15 mouse cellular contexts compared by ENCODE assay signal in genomic region chr8:10307770-10308476, GRCm38 (mm10).
DNase-seq lines count a peak whose midpoint lies in the region; ATAC-seq lines count a peak whose summit lies in the region.
"Had no signal": no experiment of that assay in that cellular context is flagged by ENCODE, and none has a peak within 500 bp of the region (broad histone marks: within the 10 kb centered on the region; RNA-seq: fewer than 3 reads in every experiment).

No protein-coding gene starts in this region.

- H3K9me3 ChIP-seq in heart, embryonic 10.5 days: no peaks in the 10 kb centered on the region
- H3K9me3 ChIP-seq in midbrain, embryonic 12.5 days: no peaks in the 10 kb centered on the region
- no peaks in the 10 kb centered on the region for H3K9me3 ChIP-seq in midbrain, embryonic 16.5 days (replicated peaks; ENCODE audit: control insufficient read depth, low read length, poor library complexity, severe bottlenecking)
- H3K9me3 ChIP-seq: embryonic facial prominence, embryonic 15.5 days; forebrain, embryonic 15.5 days; limb, embryonic 13.5 days had no signal

- no peak overlapping the region for H3K4me2 ChIP-seq in midbrain, embryonic 12.5 days (replicated peaks)
- H3K4me2 ChIP-seq in midbrain, embryonic 16.5 days (ENCODE audit: low read length): no peak overlapping the region
- H3K4me2 ChIP-seq: embryonic facial prominence, embryonic 15.5 days; forebrain, embryonic 15.5 days; limb, embryonic 13.5 days had no signal

- peak; percentile 57 for DNase-seq in heart, embryonic 10.5 days (ENCODE audit: low spot score)
- no peak for DNase-seq in heart, postnatal 14 days
- peak; percentile 9 for DNase-seq in embryo, embryonic 10.5 days (ENCODE audit: low spot score)
- peak; percentile 20 for DNase-seq in mesoderm, embryonic 11.5 days (ENCODE audit: low read depth, low spot score)
- DNase-seq in testis, postnatal 14 days (ENCODE audit: low spot score): no peak
- DNase-seq: adrenal gland, postnatal 14 days; cerebellum, postnatal 36 days; kidney, postnatal 14 days; liver, postnatal 0 days had no signal

- WGBS in heart, embryonic 10.5 days: 56% methylated on average over 12 of the region's 12 CpGs
- 61% methylated on average over 12 of the region's 12 CpGs for WGBS in midbrain, embryonic 12.5 days
- 54% methylated on average over 12 of the region's 12 CpGs for WGBS in midbrain, embryonic 16.5 days

- H3K4me3 ChIP-seq in heart, embryonic 10.5 days: no peak overlapping the region
- H3K4me3 ChIP-seq in midbrain, embryonic 12.5 days: no peak overlapping the region
- H3K4me3 ChIP-seq in midbrain, embryonic 16.5 days (ENCODE audit: low read depth, low read length): no peak overlapping the region
- H3K4me3 ChIP-seq: embryonic facial prominence, embryonic 15.5 days; forebrain, embryonic 15.5 days; limb, embryonic 13.5 days had no signal

- no peaks in the 10 kb centered on the region for H3K4me1 ChIP-seq in heart, embryonic 10.5 days
- 0 out of 2 replicates have a peak, but pooled peaks cover 1% of the 10 kb centered on the region for H3K4me1 ChIP-seq in midbrain, embryonic 12.5 days
- peaks cover 15% of the 10 kb centered on the region for H3K4me1 ChIP-seq in midbrain, embryonic 16.5 days (ENCODE audit: control insufficient read depth, insufficient read depth, low read length)
- H3K4me1 ChIP-seq: limb, embryonic 13.5 days had no signal

- H3K27me3 ChIP-seq in heart, embryonic 10.5 days (ENCODE audit: insufficient read depth, poor library complexity, severe bottlenecking): no peaks in the 10 kb centered on the region
- H3K27me3 ChIP-seq in midbrain, embryonic 12.5 days: no peaks in the 10 kb centered on the region
- no peaks in the 10 kb centered on the region for H3K27me3 ChIP-seq in midbrain, embryonic 16.5 days (ENCODE audit: control insufficient read depth, insufficient read depth, low read depth, low read length)
- H3K27me3 ChIP-seq: embryonic facial prominence, embryonic 15.5 days; forebrain, embryonic 15.5 days; limb, embryonic 13.5 days had no signal

- intact Hi-C loops in heart, postnatal 14 days (cut with DNase I): no loop called here

- ATAC-seq in midbrain, embryonic 12.5 days (ENCODE audit: low FRiP score, low read depth): no peak
- no peak for ATAC-seq in midbrain, embryonic 16.5 days
- ATAC-seq: forebrain, embryonic 15.5 days; liver, postnatal 0 days had no signal

- H3K27ac ChIP-seq in heart, embryonic 10.5 days: no peak overlapping the region
- H3K27ac ChIP-seq in midbrain, embryonic 12.5 days (replicated peaks): 0 out of 2 replicates have a peak overlapping the region, but pooled peaks have one; percentile 4
- H3K27ac ChIP-seq in midbrain, embryonic 16.5 days (ENCODE audit: low read length): no peak overlapping the region
- H3K27ac ChIP-seq: embryonic facial prominence, embryonic 15.5 days; forebrain, embryonic 15.5 days; limb, embryonic 13.5 days; macrophage had no signal

- no peak overlapping the region for H3K9ac ChIP-seq in midbrain, embryonic 12.5 days (replicated peaks)
- no peak overlapping the region for H3K9ac ChIP-seq in midbrain, embryonic 16.5 days (ENCODE audit: low read depth, low read length)
- H3K9ac ChIP-seq: embryonic facial prominence, embryonic 15.5 days; forebrain, embryonic 15.5 days; limb, embryonic 13.5 days; liver, postnatal 0 days had no signal

- no peaks in the 10 kb centered on the region for H3K36me3 ChIP-seq in heart, embryonic 10.5 days
- H3K36me3 ChIP-seq in midbrain, embryonic 12.5 days: no peaks in the 10 kb centered on the region
- H3K36me3 ChIP-seq in midbrain, embryonic 16.5 days (ENCODE audit: control insufficient read depth, insufficient read depth, low read length): no peaks in the 10 kb centered on the region
- H3K36me3 ChIP-seq: embryonic facial prominence, embryonic 15.5 days; forebrain, embryonic 15.5 days; limb, embryonic 13.5 days had no signal

Comparison
In these comparisons a context has a peak if more than half of its experiments do, and no peak if none do; other contexts are left out.
1. DNase-seq: peak in heart, embryonic 10.5 days (single experiment), embryo, embryonic 10.5 days (single experiment) and mesoderm, embryonic 11.5 days (single experiment); none in heart, postnatal 14 days (0 of 2) and testis, postnatal 14 days (single experiment).